Mouse (Mus musculus): ENCODE measurements at regions not wholly inside any gene's neighbourhood (a gene's known extent, or its start where the extent isn't known, plus 50 kb on each side); places are given as distances from the start of the nearest gene placed in this dataset.
A peak's percentile ranks its signal among the peaks of the same experiment; 100 is the strongest.
"Not testable (repeated sequence)": the region's sequence is repeated elsewhere in the genome, so short reads cannot be mapped to it uniquely, and the experiment has no call there.

DNA sequence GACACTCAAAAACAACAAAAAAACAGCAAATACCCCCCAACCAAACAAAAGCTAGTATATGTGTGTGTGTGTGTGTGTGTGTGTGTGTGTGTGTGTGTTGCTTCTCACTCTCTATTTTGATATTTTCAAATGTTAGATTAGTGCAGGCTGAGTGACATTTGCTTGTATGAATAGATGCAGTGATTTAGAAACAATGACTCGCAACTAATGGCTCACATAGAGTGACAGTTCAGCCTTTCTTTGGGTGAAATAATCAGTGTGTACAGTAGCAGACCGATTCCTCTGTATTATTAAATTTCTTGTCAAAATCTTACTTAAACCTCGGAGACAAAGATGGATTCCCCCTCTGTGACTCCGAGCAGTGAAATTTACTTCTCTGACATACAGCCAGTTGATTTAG, 297.1 kb upstream of the Pdzrn3 start:
- ATAC-seq (ENCODE audit: insufficient read depth, low FRiP score, low TSS enrichment) = no peak
- Histone ChIP-seq H3K27me3 (ENCODE audit: control insufficient read depth, insufficient read depth, low read length) (no peaks in the 10 kb centered on the region), H3K4me3 (ENCODE audit: low read depth, low read length) (no peak overlapping the region), H3K4me1 (ENCODE audit: control insufficient read depth, insufficient read depth, low read length) (no peaks in the 10 kb centered on the region), H3K4me2 (ENCODE audit: low read depth) (no peak overlapping the region), H3K9me3 (ENCODE audit: control insufficient read depth, low read length) (no peaks in the 10 kb centered on the region), H3K36me3 (ENCODE audit: control insufficient read depth, insufficient read depth, low read length) (no peaks in the 10 kb centered on the region), H3K9ac (ENCODE audit: low read length) (no peak overlapping the region), H3K27ac (ENCODE audit: low read depth, low read length) (no peak overlapping the region)
- no peak for DNase-seq (ENCODE audit: low spot score)
- WGBS = 68% methylated on average over 4 of the region's 4 CpGs

DNA sequence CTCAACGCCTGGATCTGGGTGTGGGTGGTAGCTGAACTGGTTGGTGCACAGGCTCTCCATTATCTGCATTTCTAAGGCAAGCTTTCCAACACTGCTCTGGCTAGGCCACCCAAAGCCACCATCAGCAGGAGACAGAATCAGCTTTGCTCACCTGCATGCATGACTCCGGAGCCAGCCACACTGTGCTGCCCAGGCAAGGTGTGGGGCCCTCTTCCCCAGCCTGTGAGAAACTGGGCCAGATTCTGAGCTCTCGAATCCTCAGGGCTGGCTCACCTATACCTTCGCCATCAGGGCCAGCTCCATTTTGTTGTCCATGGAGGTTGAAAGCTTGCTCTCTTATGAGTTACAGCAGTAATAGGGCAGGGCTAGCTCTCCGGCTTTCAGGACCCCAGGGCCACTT, 293.1 kb upstream of the Pdzrn3 start:
- H3K27me3 ChIP-seq (ENCODE audit: control insufficient read depth, insufficient read depth, low read length) = no peaks in the 10 kb centered on the region
- 68% methylated on average over 5 of the region's 5 CpGs for WGBS
- H3K9me3 ChIP-seq (ENCODE audit: control insufficient read depth, low read length) = no peaks in the 10 kb centered on the region
- H3K4me3 ChIP-seq (ENCODE audit: low read depth, low read length) = no peak overlapping the region
- ATAC-seq (ENCODE audit: insufficient read depth, low FRiP score, low TSS enrichment) = no peak
- no peak overlapping the region for H3K4me2 ChIP-seq (ENCODE audit: low read depth)
- no peak overlapping the region for H3K27ac ChIP-seq (ENCODE audit: low read depth, low read length)
- no peak for DNase-seq (ENCODE audit: low spot score)
- H3K9ac ChIP-seq (ENCODE audit: low read length) = no peak overlapping the region
- H3K4me1 ChIP-seq (ENCODE audit: control insufficient read depth, insufficient read depth, low read length) = no peaks in the 10 kb centered on the region
- no peaks in the 10 kb centered on the region for H3K36me3 ChIP-seq (ENCODE audit: control insufficient read depth, insufficient read depth, low read length)

DNA sequence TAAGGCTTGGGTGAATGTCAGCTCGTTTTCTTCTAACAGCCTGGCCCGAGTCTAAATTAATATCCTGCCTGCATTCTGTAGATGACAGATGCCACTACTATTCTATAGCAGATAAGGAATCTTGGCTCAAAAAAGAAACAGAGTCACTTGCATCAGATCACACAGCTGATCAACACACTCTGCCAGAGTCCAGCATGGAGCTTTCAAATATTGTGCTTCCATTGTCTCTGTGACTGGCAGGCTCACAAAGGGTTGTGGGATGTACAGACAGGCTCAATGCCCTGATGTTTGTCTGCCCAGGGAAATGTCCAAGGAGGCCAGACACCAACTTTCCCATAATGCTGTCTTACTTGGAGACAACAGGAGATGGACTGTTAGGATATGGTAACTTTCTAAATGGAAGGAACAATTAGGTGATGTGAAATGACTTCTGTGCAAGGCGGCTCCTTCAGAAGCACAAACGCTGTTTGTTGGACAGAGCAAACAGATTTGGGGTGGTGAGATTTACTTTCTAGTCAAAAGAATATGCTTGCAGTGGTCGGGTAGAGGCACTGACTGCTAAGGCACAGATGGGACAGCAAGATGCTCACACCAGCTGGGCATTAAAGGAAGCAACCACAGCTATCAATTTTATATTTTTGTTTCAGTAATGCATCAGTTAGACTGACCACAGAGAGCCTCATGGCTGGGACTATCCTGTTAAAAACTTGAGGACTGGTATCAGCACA, 291.6 kb upstream of the Pdzrn3 start:
- Histone ChIP-seq H3K4me1 (ENCODE audit: control insufficient read depth, insufficient read depth, low read length) (no peaks in the 10 kb centered on the region), H3K9ac (ENCODE audit: low read length) (no peak overlapping the region), H3K36me3 (ENCODE audit: control insufficient read depth, insufficient read depth, low read length) (no peaks in the 10 kb centered on the region), H3K9me3 (ENCODE audit: control insufficient read depth, low read length) (no peaks in the 10 kb centered on the region), H3K4me3 (ENCODE audit: low read depth, low read length) (no peak overlapping the region), H3K4me2 (ENCODE audit: low read depth) (no peak overlapping the region), H3K27ac (ENCODE audit: low read depth, low read length) (no peak overlapping the region), H3K27me3 (ENCODE audit: control insufficient read depth, insufficient read depth, low read length) (no peaks in the 10 kb centered on the region)
- DNase-seq (ENCODE audit: low spot score) (no peak), ATAC-seq (ENCODE audit: insufficient read depth, low FRiP score, low TSS enrichment) (no peak)
- WGBS = 70% methylated on average over 5 of the region's 5 CpGs

DNA sequence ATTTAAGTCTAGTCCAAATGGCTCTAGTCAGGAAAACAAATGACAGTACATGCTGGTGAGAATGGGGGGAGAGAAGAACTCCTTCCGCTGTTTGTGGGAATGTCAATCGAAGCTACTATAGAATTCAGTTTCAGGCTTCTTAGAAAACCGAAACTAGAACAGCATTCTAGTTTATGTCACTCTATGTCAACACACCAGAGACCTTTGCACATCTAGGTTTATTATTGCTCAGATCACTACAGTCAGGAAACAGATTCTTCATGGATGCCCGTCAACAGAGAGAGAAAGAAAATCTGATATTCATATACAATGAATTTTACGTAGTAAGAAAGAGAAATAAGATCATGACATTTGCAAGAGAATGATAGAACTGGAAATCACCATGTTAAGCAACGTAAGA, 276.7 kb upstream of the Pdzrn3 start:
- H3K4me3 ChIP-seq (ENCODE audit: low read depth, low read length) = no peak overlapping the region

DNA sequence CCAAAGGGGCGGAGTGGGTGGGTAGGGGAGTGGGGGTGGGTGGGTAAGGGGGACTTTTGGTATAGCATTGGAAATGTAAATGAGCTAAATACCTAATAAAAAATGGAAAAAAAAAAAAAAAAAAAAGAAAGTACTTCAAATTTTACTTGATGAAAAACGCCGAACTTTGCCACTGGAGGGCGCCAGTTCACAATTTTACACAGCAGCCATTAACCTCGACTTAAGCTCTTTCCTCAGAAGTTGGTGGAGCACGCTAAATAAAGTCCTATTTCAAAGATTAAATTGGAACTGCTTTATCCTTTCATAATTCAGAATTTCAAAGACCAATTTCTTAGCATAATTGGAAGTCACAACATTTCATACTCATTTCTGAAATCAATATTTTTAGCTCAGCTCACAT, 272.7 kb upstream of the Pdzrn3 start:
- H3K27me3 ChIP-seq (ENCODE audit: control insufficient read depth, insufficient read depth, low read length); H3K9me3 ChIP-seq (ENCODE audit: control insufficient read depth, low read length); ATAC-seq (ENCODE audit: insufficient read depth, low FRiP score, low TSS enrichment); H3K4me2 ChIP-seq (ENCODE audit: low read depth); H3K36me3 ChIP-seq (ENCODE audit: control insufficient read depth, insufficient read depth, low read length); H3K9ac ChIP-seq (ENCODE audit: low read length); H3K27ac ChIP-seq (ENCODE audit: low read depth, low read length); H3K4me1 ChIP-seq (ENCODE audit: control insufficient read depth, insufficient read depth, low read length); H3K4me3 ChIP-seq (ENCODE audit: low read depth, low read length): not testable (repeated sequence)
- WGBS = 10% methylated on average over 5 of the region's 6 CpGs
- DNase-seq (ENCODE audit: low spot score) = peak; percentile 75

More for the DNA sequence above, 276.7 kb upstream of the Pdzrn3 start:
- DNase-seq (ENCODE audit: low spot score) (no peak), ATAC-seq (ENCODE audit: insufficient read depth, low FRiP score, low TSS enrichment) (no peak)
- H3K4me1 ChIP-seq (ENCODE audit: control insufficient read depth, insufficient read depth, low read length) = no peaks in the 10 kb centered on the region
- no peaks in the 10 kb centered on the region for H3K9me3 ChIP-seq (ENCODE audit: control insufficient read depth, low read length)
- H3K27ac ChIP-seq (ENCODE audit: low read depth, low read length) = no peak overlapping the region
- no peaks in the 10 kb centered on the region for H3K36me3 ChIP-seq (ENCODE audit: control insufficient read depth, insufficient read depth, low read length)
- H3K9ac ChIP-seq (ENCODE audit: low read length) = no peak overlapping the region
- 91% methylated on average over 6 of the region's 6 CpGs for WGBS
- H3K4me2 ChIP-seq (ENCODE audit: low read depth) = no peak overlapping the region
- no peaks in the 10 kb centered on the region for H3K27me3 ChIP-seq (ENCODE audit: control insufficient read depth, insufficient read depth, low read length)

DNA sequence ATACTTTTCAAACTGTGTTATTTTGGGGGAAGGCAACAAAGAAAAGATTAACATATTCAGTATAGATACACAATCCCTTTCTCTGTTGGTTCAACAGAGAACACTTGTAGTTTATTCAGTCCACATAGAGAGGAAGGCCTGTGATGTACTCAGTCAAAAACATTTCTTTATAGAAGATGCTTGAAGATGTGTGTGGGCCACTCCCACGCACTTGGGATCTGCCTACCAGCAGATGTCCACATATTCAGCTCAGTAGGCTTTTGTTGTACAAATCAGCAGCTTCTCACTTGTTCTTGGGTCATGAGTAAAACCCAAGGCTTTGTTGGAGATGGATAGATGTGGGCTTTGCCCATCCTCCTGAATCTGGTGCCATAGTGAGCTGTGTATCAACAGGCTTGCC, 239.6 kb upstream of the Pdzrn3 start:
- DNase-seq (ENCODE audit: low spot score) = no peak
- Histone ChIP-seq H3K9me3 (ENCODE audit: control insufficient read depth, low read length) (no peaks in the 10 kb centered on the region), H3K27me3 (ENCODE audit: control insufficient read depth, insufficient read depth, low read length) (no peaks in the 10 kb centered on the region), H3K4me2 (ENCODE audit: low read depth) (no peak overlapping the region), H3K27ac (ENCODE audit: low read depth, low read length) (no peak overlapping the region), H3K36me3 (ENCODE audit: control insufficient read depth, insufficient read depth, low read length) (no peaks in the 10 kb centered on the region), H3K4me3 (ENCODE audit: low read depth, low read length) (no peak overlapping the region), H3K9ac (ENCODE audit: low read length) (no peak overlapping the region), H3K4me1 (ENCODE audit: control insufficient read depth, insufficient read depth, low read length) (no peaks in the 10 kb centered on the region)
- WGBS = 82% methylated on average over 1 of the region's 1 CpGs
- no peak for ATAC-seq (ENCODE audit: insufficient read depth, low FRiP score, low TSS enrichment)

DNA sequence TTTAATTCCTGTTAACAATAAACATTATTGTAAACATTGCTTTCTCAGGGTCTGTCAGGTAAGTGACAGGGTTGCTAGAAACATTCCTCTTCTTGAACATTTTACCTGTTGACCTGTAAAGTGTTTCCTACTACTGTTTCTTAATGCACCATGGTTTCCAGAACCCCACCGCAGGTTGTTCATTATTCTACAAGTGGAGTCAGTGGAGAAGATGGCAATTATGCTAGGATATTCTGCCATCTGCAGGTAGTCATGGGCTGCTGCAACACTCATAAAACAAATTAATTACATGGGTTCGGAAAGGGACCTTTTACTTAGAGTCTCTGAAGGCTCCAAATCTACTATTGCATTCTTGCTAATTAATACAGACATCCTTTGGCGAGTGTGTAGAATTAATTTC, 239.1 kb upstream of the Pdzrn3 start:
- H3K4me1 ChIP-seq (ENCODE audit: control insufficient read depth, insufficient read depth, low read length) = no peaks in the 10 kb centered on the region
- WGBS = 41% methylated on average over 3 of the region's 3 CpGs
- ATAC-seq (ENCODE audit: insufficient read depth, low FRiP score, low TSS enrichment) (no peak), DNase-seq (ENCODE audit: low spot score) (no peak)
- H3K4me3 ChIP-seq (ENCODE audit: low read depth, low read length) = no peak overlapping the region
- H3K9ac ChIP-seq (ENCODE audit: low read length) = no peak overlapping the region
- H3K27ac ChIP-seq (ENCODE audit: low read depth, low read length) = no peak overlapping the region
- no peaks in the 10 kb centered on the region for H3K9me3 ChIP-seq (ENCODE audit: control insufficient read depth, low read length)
- no peaks in the 10 kb centered on the region for H3K36me3 ChIP-seq (ENCODE audit: control insufficient read depth, insufficient read depth, low read length)
- H3K4me2 ChIP-seq (ENCODE audit: low read depth) = no peak overlapping the region
- H3K27me3 ChIP-seq (ENCODE audit: control insufficient read depth, insufficient read depth, low read length) = no peaks in the 10 kb centered on the region

DNA sequence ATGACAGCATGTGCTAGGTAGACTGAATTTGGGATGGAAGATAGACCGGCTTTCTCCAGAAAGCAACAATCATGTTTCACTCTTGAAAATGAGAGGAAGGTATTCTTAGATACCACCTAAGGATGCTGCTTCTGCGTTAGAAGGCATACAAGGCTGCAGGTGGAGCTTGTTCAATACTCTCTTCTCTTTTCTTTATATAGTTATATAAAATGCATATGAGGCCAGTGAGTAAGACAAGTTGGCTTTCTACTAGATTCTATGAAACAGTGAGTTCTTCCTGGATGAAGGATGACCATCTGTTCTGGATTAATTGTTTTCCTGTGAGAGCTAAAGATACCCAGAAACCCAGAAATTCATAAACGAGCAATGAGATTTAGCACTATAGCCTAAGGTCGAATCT, 231.3 kb upstream of the Pdzrn3 start:
- Histone ChIP-seq H3K9ac (ENCODE audit: low read length) (no peak overlapping the region), H3K4me3 (ENCODE audit: low read depth, low read length) (no peak overlapping the region), H3K4me2 (ENCODE audit: low read depth) (no peak overlapping the region), H3K27me3 (ENCODE audit: control insufficient read depth, insufficient read depth, low read length) (no peaks in the 10 kb centered on the region), H3K36me3 (ENCODE audit: control insufficient read depth, insufficient read depth, low read length) (no peaks in the 10 kb centered on the region), H3K27ac (ENCODE audit: low read depth, low read length) (no peak overlapping the region), H3K9me3 (ENCODE audit: control insufficient read depth, low read length) (no peaks in the 10 kb centered on the region), H3K4me1 (ENCODE audit: control insufficient read depth, insufficient read depth, low read length) (no peaks in the 10 kb centered on the region)
- ATAC-seq (ENCODE audit: insufficient read depth, low FRiP score, low TSS enrichment) = no peak
- DNase-seq (ENCODE audit: low spot score) = no peak
- WGBS = 90% methylated on average over 4 of the region's 4 CpGs

DNA sequence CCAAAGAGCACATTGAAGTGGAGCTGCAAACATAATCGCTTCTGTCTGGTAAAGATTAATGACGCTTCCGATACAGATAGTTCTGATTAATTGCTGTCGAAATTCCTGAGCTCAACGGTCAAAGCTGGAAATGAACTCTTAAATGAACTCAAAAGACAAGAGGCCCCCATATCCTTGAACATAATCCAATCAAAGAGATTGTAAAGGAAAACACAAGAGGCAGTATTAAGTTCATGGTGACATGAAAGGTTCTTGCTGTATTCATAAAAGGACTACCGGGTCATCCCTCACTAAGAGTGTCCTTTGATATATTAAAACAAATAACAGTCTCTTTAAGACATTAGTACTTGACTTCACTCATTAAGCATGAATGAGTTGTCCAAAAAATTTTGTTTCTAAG, 225.4 kb upstream of the Pdzrn3 start:
- no peak overlapping the region for H3K27ac ChIP-seq (ENCODE audit: low read depth, low read length)
- DNase-seq (ENCODE audit: low spot score) (no peak), ATAC-seq (ENCODE audit: insufficient read depth, low FRiP score, low TSS enrichment) (no peak)
- no peak overlapping the region for H3K9ac ChIP-seq (ENCODE audit: low read length)
- no peak overlapping the region for H3K4me3 ChIP-seq (ENCODE audit: low read depth, low read length)
- H3K9me3 ChIP-seq (ENCODE audit: control insufficient read depth, low read length) = no peaks in the 10 kb centered on the region
- H3K27me3 ChIP-seq (ENCODE audit: control insufficient read depth, insufficient read depth, low read length) = no peaks in the 10 kb centered on the region
- 68% methylated on average over 6 of the region's 6 CpGs for WGBS
- no peaks in the 10 kb centered on the region for H3K36me3 ChIP-seq (ENCODE audit: control insufficient read depth, insufficient read depth, low read length)
- H3K4me2 ChIP-seq (ENCODE audit: low read depth) = no peak overlapping the region
- H3K4me1 ChIP-seq (ENCODE audit: control insufficient read depth, insufficient read depth, low read length) = no peaks in the 10 kb centered on the region

All from neural tube, embryonic 11.5 days (tissue).